Mouse (Mus musculus) sigmoid colon, adult 10 weeks (tissue): ENCODE data around the gene Smg8. TPM values are rescaled to one million over a fixed set of nuclear protein-coding genes. Genes with fewer than 3 reads are reported as not detected.

Experiments
- polyA plus RNA-seq: library from polyadenylated mRNA; stranded (reverse); fragments of 350-450 nt; fragmentation: Illumina TruSeq; extraction: RNeasy Lipid Tissue Mini Kit (QIAGEN cat#74804); gene quantifications from one replicate; pipeline ENCODE4 v1.2.3, GENCODE M21; 2014; ENCODE audit warnings: low read depth, low replicate concordance

Smg8 gene
- polyA plus RNA-seq, result 7.0 TPM

DNA sequence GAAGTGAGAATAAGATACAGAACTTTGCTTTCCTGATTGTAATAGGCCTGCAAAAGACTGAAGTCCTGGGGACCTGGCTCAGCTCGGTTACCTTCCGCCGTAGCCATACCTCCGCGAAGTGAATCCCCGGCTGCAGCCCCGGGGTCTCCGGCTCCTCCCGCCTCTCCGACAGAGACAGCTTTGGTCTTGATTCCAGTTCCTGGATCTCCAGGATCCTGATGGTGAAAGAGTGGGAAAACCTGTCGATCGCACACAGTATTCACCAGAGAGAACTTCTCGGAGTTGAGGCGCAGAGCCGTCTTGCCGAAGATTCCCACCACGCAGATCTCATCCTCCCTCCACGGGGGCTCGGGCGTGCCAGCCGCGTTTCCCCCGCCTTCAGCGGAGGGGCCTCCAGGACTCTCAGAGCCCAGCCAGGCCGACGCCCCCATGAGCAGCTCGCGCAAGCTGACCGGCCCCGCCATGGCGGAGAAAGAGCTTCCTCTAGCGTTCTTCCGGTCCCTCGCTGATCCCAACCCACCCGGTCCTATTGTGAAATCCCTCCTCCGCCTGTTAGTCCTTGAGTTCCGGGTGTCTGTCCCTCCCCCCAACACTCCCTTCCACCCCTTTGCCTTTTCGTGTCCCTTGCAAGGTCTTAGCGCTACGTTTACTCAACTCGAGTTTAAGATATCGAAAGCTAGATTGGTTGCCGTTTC is at the start of gene Smg8:
TSS of gene Smg8 (minus strand) at position 485 of the 695 bp plus-strand sequence.

DNA sequence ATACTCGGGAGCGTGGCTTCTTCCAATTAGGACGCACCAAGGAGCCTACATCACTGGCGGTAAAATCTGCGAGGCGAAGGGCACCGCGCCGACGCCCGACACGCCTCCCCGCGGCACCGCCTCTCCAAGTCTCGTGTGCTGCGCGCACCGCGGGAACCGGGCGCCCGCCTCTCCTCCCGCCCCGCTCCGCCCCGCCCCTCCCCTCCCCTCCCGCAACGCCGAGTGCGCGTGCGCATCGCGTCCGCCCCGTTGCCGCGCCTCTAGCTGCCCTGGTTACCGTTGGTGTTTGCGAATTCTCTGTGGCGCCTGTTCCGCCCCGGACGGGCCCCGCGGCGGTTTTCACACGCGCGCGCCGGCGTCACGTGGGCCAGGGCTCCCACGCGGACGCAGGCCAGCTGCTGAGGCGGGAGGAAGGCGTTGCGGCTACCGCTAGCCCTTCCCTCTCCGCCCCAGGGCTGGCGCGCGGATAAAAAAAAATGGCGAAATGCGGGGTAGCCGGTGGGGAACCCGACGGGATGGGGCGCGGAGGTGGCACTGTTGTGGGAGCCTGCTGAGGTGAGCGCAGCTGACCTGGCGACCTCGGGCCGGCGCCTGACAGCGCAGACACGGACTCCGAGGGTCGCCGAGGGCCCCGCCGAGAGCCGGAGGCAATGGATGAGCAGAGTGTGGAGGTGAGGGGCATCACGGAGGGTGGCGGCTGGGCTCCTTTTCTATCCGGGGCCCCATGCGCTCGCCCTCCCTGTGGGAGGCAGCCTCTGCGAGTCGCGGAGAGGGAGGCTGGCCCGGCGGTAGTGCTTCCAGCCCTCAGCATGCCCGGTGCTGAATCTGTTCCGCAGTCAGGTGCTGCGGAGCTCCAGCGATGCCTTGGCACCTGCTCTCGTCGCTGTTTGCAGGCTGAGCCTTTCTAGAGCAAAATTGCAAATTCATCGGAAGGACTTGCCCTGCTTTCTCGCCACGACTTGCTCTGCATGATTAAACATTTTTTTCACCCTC is 40.5 kb upstream of the Smg8 start, which contains the start of gene Trim37:
TSS of gene Trim37 (plus strand) at position 254 of the 993 bp plus-strand sequence.

GRCm38 (mm10) chr11:87108755-87109518 is 22.4 kb upstream of the Smg8 start, which contains the start of gene Ska2:
Gene Ska2, plus strand, starts transcription at chr11:87109234.

GRCm38 (mm10) chr11:87108409-87108754 is 21.8 kb upstream of the Smg8 start, which contains the start of gene Prr11:
Gene Prr11, minus strand, starts transcription at chr11:87108708.

GRCm38 (mm10) chr11:87073866-87074440 is 12.6 kb downstream of the Smg8 start, which contains the start of gene Gdpd1:
Gene Gdpd1, minus strand, starts transcription at chr11:87074062.

Other genes with a start within 250 kb of the Smg8 start
- 41.6 TPM for gene Ypel2, start 93.1 kb downstream of the Smg8 start, polyA plus RNA-seq
- 214 TPM for gene Gdpd1, start 12.7 kb downstream of the Smg8 start, polyA plus RNA-seq
- 11.7 TPM for gene Prr11, start 21.9 kb upstream of the Smg8 start, polyA plus RNA-seq
- 24.8 TPM for gene Ska2, start 22.5 kb upstream of the Smg8 start, polyA plus RNA-seq
- gene Trim37, start 40.3 kb upstream of the Smg8 start, polyA plus RNA-seq, result 18.3 TPM